Mouse (Mus musculus) small intestine, adult 2 months (tissue): ENCODE results near the gene Als2.

Experiments
- CTCF ChIP-seq: fragments of 200-500 bp; IDR thresholded peaks from 2 replicates; pipeline ENCODE4 v1.5.1; 2012; ENCODE audit warnings: low read depth, mild to moderate bottlenecking, control low read depth, inconsistent platforms, low read length, moderate library complexity, mixed read lengths; ENCODE audit not compliant: insufficient replicate concordance, insufficient read length; ENCODE audit errors: extremely low read depth
- POLR2A ChIP-seq: fragments of 200-500 bp; IDR thresholded peaks from 2 replicates; pipeline ENCODE4 v1.6.1; 2012; ENCODE audit warnings: low read depth, mild to moderate bottlenecking, control low read depth, inconsistent platforms, low read length, moderate library complexity

- TF ChIP-seq CTCF: no peak
- no peak for TF ChIP-seq POLR2A
Observed at GRCm38 (mm10) chr1:59128879-59129278, 108.2 kb downstream of the Als2 start.
